Mouse (Mus musculus) forebrain, embryonic 11.5 days (tissue): ENCODE measurements around the gene Slc11a2. TPM values are rescaled to one million over a fixed set of nuclear protein-coding genes. Genes with fewer than 3 reads are reported as not detected.
A peak's percentile ranks its signal among the peaks of the same experiment; 100 is the strongest.

Experiments
- ATAC-seq: fragments of 200-750 bp; cut with Nextera tagmentation; replicated peaks from 2 replicates; pipeline ENCODE4 v1.8.0; 2017; ENCODE audit warnings: moderate TSS enrichment; ENCODE audit not compliant: low FRiP score
- DNase-seq: peaks from one replicate; pipeline ENCODE4 v3.0.0-alpha.2; 2017; ENCODE audit warnings: low spot score
- H3K27ac ChIP-seq: fragments of 300-500 bp; sonication (generic); 2 replicates; pipeline ENCODE4 v1.5.1; 2014; ENCODE audit warnings: low read depth, low read length
- H3K27me3 ChIP-seq: fragments of 300-500 bp; sonication (generic); 2 replicates; pipeline ENCODE4 v1.6.1; 2014; ENCODE audit warnings: mild to moderate bottlenecking, low read length, mixed read lengths; ENCODE audit not compliant: control insufficient read depth, insufficient read depth
- H3K36me3 ChIP-seq: fragments of 300-500 bp; sonication (generic); 2 replicates; pipeline ENCODE4 v1.6.1; 2014; ENCODE audit warnings: mild to moderate bottlenecking, low read length, moderate library complexity, mixed read lengths; ENCODE audit not compliant: control insufficient read depth, insufficient read depth
- H3K4me1 ChIP-seq: fragments of 300-500 bp; sonication (generic); replicated peaks from 2 replicates; pipeline ENCODE4 v1.6.1; 2014; ENCODE audit warnings: low read length, mixed read lengths; ENCODE audit not compliant: control insufficient read depth, insufficient read depth
- H3K4me2 ChIP-seq: fragments of 300-500 bp; sonication (generic); 2 replicates; pipeline ENCODE4 v1.6.1; 2014; ENCODE audit warnings: low read depth, mild to moderate bottlenecking, low read length, moderate library complexity, mixed read lengths; ENCODE audit not compliant: severe bottlenecking
- H3K4me3 ChIP-seq: fragments of 300-500 bp; sonication (generic); 2 replicates; pipeline ENCODE4 v1.5.1; 2014; ENCODE audit warnings: low read depth, low read length
- H3K9ac ChIP-seq: fragments of 300-500 bp; sonication (generic); 2 replicates; pipeline ENCODE4 v1.6.1; 2014; ENCODE audit warnings: low read length
- H3K9me3 ChIP-seq: fragments of 300-500 bp; sonication (generic); 2 replicates; pipeline ENCODE4 v1.6.1; 2016; ENCODE audit warnings: low read length, mixed read lengths; ENCODE audit not compliant: control insufficient read depth
- WGBS: fragments of 180-500 bp; shearing (Covaris S2); extraction: QIAGEN DNeasy Blood & Tissue Kit; methylation state at CpG from one replicate; pipeline ENCODE4 v1.1.7; 2014; 5-methylcytosine and 5-hydroxymethylcytosine counted together
- polyA plus RNA-seq: library from polyadenylated mRNA; unstranded; fragments of >200 nt; fragmentation: Nextera tagmentation; extraction: Ambion mirVana; gene quantifications from 2 replicates; pipeline ENCODE4 v1.2.1, GENCODE M21; 2014

Gene Slc11a2
- polyA plus RNA-seq, 1 experiment from 2014 or later, result 18.0 TPM

GRCm38 (mm10) chr15:100448572-100448971 is 23.7 kb upstream of the Slc11a2 start:
- H3K27ac ChIP-seq, result no peak overlapping the region
- WGBS, result 76% methylated on average over 4 of the region's 4 CpGs
- H3K36me3 ChIP-seq, result no peaks in the 10 kb centered on the region
- H3K4me2 ChIP-seq, result no peak overlapping the region
- no peaks in the 10 kb centered on the region; the same call in 1 of the 2 replicates for H3K4me1 ChIP-seq
- H3K4me3 ChIP-seq, result no peak overlapping the region
- DNase-seq (no peak), ATAC-seq (no peak)
- H3K9ac ChIP-seq, result no peak overlapping the region
- no peaks in the 10 kb centered on the region for H3K27me3 ChIP-seq
- H3K9me3 ChIP-seq, result no peaks in the 10 kb centered on the region

DNA sequence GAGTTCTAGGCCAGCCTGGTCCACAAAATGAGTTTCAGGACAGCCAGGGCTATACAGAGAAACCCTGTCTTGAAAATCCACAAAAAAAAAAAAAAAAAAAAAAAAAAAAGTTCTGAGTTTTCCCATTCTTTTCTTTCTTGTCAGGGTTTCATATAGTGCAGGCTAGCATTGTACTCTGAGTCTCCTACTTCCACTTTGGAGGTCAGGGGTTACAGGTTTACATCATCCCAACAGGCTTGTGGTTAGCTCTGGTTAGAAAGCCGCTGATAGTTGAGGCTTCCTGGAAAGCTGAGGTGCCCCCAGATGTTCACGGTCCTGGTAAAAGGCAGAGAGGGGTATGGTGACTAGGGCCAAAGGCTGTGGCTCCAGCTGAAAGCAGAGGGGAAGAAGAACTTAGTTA is 22.0 kb upstream of the Slc11a2 start:
- H3K36me3 ChIP-seq, result no peaks in the 10 kb centered on the region
- H3K27me3 ChIP-seq, result no peaks in the 10 kb centered on the region
- no peaks in the 10 kb centered on the region; the same call in 1 of the 2 replicates for H3K4me1 ChIP-seq
- no peak for DNase-seq
- no peak overlapping the region for H3K27ac ChIP-seq
- no peak overlapping the region for H3K9ac ChIP-seq
- WGBS, result 79% methylated on average over 2 of the region's 2 CpGs
- H3K4me3 ChIP-seq, result no peak overlapping the region
- no peak for ATAC-seq
- no peak overlapping the region for H3K4me2 ChIP-seq
- H3K9me3 ChIP-seq, result no peaks in the 10 kb centered on the region

- 10% methylated on average over 20 of the region's 31 CpGs for WGBS
- Histone ChIP-seq H3K9me3 (no peaks in the 10 kb centered on the region), H3K9ac (peak overlapping the region; percentile 63), H3K4me1 (no peaks in the 10 kb centered on the region; the same call in 1 of the 2 replicates), H3K4me2 (peak overlapping the region; percentile 73), H3K36me3 (no peaks in the 10 kb centered on the region), H3K4me3 (peak overlapping the region; percentile 34), H3K27ac (peak overlapping the region; percentile 31; the same call in 1 of the 2 replicates), H3K27me3 (no peaks in the 10 kb centered on the region)
- ATAC-seq (peak; percentile 98), DNase-seq (peak; percentile 93)
These were observed 18.5 kb upstream of the Slc11a2 start for GRCm38 (mm10) chr15:100443126-100443922.

DNA sequence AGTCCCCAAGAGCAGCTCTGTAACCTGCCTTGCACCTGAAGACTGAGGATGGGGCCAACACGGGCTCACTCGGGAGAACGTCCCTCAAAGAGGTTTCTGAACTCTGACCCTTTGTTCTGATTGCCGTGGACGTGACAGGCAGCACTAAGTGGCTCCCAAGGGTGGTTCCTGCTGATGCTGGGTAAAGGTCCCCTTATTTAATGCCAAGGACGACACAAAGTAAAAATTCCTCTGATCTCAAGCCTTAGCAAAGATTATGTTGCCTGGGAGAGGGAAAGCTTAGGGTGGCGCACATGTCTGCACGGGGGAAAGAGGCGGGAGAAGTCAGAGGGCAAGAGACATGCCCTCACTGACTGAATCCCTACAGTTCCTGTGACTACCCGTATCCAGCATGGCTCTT is 11.6 kb upstream of the Slc11a2 start:
- Histone ChIP-seq H3K4me1 (no peaks in the 10 kb centered on the region), H3K27ac (no peak overlapping the region), H3K4me3 (no peak overlapping the region), H3K36me3 (no peaks in the 10 kb centered on the region), H3K4me2 (no peak overlapping the region), H3K9ac (no peak overlapping the region), H3K9me3 (no peaks in the 10 kb centered on the region), H3K27me3 (no peaks in the 10 kb centered on the region)
- 72% methylated on average over 10 of the region's 10 CpGs for WGBS
- no peak for ATAC-seq
- DNase-seq, result no peak

- Histone ChIP-seq H3K9ac (no peak overlapping the region), H3K9me3 (no peaks in the 10 kb centered on the region), H3K27me3 (no peaks in the 10 kb centered on the region), H3K4me1 (no peaks in the 10 kb centered on the region), H3K4me2 (no peak overlapping the region), H3K36me3 (no peaks in the 10 kb centered on the region), H3K4me3 (no peak overlapping the region), H3K27ac (no peak overlapping the region)
- no peak for ATAC-seq
- no peak for DNase-seq
- WGBS, result 86% methylated on average over 4 of the region's 4 CpGs
These were observed 11.2 kb upstream of the Slc11a2 start for GRCm38 (mm10) chr15:100436112-100436511.

- WGBS, result 72% methylated on average over 4 of the region's 4 CpGs
- Histone ChIP-seq H3K4me1 (no peaks in the 10 kb centered on the region), H3K27ac (no peak overlapping the region)
These were observed 8.4 kb upstream of the Slc11a2 start for GRCm38 (mm10) chr15:100433234-100433633.

GRCm38 (mm10) chr15:100429959-100430565 is 5.2 kb upstream of the Slc11a2 start:
- peaks cover 4% of the 10 kb centered on the region for H3K27me3 ChIP-seq
- no peak overlapping the region for H3K4me2 ChIP-seq
- no peak overlapping the region for H3K4me3 ChIP-seq
- no peak for DNase-seq
- no peaks in the 10 kb centered on the region for H3K36me3 ChIP-seq
- ATAC-seq, result no peak
- H3K4me1 ChIP-seq, result no peaks in the 10 kb centered on the region
- WGBS, result 86% methylated on average over 11 of the region's 11 CpGs
- no peak overlapping the region for H3K27ac ChIP-seq
- no peak overlapping the region for H3K9ac ChIP-seq
- no peaks in the 10 kb centered on the region for H3K9me3 ChIP-seq

More at GRCm38 (mm10) chr15:100433234-100433633, 8.4 kb upstream of the Slc11a2 start:
- Histone ChIP-seq H3K27me3 (no peaks in the 10 kb centered on the region), H3K36me3 (no peaks in the 10 kb centered on the region), H3K4me3 (no peak overlapping the region), H3K9ac (no peak overlapping the region), H3K4me2 (no peak overlapping the region), H3K9me3 (no peaks in the 10 kb centered on the region)
- DNase-seq (no peak), ATAC-seq (no peak)

GRCm38 (mm10) chr15:100428296-100428905 is 3.5 kb upstream of the Slc11a2 start:
- Histone ChIP-seq H3K36me3 (no peaks in the 10 kb centered on the region), H3K4me1 (peaks cover 3% of the 10 kb centered on the region), H3K4me2 (no peak overlapping the region), H3K27ac (no peak overlapping the region), H3K4me3 (no peak overlapping the region), H3K9me3 (no peaks in the 10 kb centered on the region), H3K27me3 (peaks cover 18% of the 10 kb centered on the region), H3K9ac (no peak overlapping the region)
- 83% methylated on average over 13 of the region's 13 CpGs for whole genome bisulfite sequencing
- ATAC-seq (no peak), DNase-seq (no peak)
